Mouse (Mus musculus) fat pad, adult 2 months (tissue): ENCODE measurements around the gene Arhgap21.

Experiments
- DNase-seq: peaks from one replicate; pipeline ENCODE4 v3.0.0-alpha.2; 2011; ENCODE audit warnings: low read depth, low spot score; ENCODE audit errors: extremely low read depth

Gene Arhgap21

DNA sequence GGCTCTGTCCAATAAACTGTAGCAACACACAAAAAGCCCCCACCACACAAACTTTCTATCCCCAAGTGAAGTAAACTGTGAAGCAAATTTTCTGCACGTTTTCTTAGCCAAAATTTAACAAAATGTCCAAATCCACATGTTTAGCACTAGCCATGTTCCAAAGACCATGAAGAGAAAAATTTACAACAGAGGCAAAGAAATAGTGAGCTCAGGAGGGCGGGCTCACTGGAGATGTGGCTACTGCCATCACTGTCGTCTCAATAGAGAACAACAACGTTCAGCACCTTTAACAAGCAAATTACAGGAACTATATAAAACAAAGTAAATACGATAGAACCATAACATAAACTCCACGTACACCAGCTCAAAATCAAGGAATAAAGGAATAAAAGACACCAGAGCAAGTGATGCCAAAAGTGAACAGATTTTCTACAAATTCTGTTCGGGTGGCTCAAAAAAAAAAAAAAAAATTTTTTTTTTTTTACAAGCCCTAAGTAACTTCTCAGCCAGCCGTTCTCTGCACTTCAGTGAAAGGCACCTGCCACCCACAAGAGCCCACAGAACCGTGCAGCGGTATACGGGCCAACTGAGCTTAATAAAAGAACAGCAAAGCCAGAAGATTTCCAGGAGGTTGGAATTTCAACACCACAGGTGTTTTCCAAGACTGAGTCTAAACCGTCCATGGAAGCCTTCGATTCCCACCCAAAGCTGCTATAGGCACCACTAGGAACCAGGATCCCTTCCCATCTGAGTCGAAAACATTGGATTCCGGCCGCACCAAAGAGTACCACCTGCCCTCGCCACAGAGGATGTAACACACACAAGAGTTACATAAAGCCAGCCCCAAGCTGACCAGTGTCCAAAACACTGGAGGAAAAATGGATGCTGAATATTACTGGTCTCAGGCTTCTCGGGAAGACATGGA is 2.2 kb downstream of the Arhgap21 start:
- no peak for DNase-seq

DNA sequence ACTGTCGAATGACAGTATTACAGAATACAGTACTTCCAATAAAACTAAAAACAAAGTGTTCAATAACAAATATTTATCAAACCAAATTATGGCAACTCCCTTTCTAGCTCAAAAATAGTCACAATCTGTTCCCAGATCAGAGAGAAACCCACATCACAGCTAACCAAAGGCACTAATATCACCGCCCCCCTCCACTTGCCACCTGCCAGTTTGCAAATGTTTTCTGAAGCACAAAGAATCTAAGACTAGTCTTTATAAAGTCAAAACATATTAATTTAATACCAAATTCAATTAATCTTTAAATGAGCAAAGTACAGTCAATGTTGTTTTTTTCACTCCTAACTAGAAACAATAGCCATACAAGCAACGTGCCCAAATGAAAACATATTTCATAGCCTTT is 3.3 kb downstream of the Arhgap21 start:
- DNase-seq: no peak

DNA sequence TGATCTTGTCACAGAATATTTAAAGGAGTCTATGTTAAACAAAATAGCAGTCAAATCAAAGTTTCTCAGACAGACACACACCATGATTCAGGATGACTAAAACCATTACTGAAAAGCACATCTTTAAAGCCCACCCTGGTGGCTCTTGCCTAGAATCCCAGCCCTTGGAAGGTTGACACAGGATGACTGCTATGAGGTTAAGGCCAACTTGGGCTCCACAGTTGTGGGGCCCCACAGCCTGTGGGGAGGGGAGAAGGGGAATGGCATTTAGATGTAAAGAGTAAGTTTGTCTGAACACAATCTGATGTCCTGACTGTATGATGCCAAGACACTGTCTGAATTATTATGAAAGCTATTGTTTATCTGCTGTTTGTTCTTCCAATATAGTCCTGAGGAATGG is 4.2 kb downstream of the Arhgap21 start:
- no peak for DNase-seq

DNA sequence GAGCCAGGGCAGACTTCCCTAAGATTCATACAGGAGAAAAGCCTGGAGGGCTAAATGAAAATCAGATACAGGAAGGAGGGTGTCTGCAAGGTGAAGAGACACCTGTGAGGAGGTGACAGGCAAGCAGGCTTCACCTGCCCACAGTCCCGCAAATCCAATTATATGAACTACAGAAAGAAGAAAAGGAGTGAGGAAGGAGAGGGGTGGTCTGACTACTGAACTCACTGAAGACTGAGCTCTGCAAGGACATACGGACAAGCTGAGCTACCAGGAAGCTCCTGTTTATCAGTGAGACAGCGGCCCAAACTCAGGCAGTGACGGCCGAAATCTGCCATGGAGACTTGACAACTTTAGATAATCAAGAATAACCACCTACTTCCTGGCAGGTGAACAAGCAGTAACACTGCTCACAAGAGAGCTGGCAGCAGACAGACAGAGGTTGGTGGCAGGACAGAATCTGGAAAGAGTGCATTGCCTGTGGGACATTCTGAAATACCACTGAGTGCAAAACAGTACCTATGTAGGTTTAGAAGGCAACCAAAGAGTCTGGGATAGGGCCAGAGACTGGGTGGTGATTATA is 5.4 kb downstream of the Arhgap21 start:
- DNase-seq: peak; percentile 40

DNA sequence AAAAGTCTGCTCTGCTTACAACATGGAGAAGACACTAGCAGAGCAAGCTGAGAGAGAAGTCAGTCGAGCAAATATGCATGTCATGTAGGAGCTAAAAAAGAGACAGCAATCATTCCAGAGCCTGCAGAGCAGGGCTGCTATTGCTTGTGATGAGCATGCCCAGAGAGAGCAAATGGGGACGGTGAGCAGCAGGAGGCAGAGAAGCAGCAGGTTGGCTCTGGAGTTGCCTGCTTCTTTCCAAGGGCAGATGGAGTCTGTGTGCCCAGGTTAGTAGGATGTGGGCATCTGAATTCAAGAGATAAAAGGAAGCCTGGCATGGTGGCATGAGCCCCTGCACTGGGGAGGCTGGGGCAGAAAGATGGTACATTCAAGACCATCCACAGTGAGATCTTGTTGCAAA is 6.4 kb downstream of the Arhgap21 start:
- DNase-seq: no peak

DNA sequence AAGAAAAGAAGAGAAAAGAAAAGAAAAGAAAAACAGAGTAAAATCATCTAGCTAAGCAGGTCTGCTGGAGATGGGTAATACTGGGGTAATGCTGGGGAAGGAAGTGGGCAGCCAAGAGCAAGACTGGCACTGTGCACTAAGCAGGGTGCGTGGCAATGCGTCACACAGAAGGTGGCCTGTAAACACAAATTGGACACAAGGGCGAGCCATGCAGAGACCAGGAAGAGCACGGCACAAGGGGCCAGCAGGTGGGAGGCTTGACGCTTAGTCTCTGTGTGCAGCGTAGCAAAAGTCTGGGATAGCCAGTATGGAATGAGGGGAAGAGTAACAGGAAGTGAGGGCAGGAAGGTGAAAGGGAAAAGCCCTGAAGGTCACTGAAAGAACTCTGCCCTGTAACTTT is 6.9 kb downstream of the Arhgap21 start:
- no peak for DNase-seq

DNA sequence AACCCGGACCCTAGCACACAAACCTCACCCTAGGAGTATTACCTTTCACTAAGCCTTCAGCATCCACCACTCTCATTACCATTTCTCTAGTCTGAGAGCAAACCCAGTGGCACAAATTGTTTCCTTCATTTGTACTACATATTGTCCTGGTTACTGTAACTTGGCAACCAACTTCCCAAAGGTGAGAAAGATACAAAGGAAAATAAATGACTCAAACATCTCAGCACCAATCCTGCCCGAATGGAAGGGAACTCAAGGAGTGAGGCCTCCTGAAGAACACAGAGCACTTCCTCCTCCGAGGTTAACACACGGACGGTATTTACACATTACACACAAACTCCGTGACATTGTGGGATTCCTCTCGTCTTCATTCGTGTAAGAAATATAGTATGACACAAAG is 7.4 kb downstream of the Arhgap21 start:
- no peak for DNase-seq

DNA sequence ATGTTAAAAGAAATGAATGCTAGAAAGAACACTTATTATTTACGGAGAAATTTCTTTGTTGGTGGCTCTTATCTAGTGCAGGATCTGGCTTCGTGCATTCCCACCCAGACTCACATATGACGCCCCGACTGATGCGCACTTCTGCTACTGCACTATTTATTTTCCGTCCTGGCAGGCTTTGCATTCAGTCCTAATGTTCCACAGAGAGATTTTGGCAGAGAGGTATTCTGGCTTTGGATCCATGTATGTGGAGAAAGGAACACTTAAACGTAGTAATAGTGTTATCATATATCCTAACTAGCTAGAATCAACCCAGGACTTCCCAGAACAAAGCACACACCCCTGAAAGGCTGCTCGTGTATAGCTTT is 8.0 kb downstream of the Arhgap21 start:
- DNase-seq: no peak

DNA sequence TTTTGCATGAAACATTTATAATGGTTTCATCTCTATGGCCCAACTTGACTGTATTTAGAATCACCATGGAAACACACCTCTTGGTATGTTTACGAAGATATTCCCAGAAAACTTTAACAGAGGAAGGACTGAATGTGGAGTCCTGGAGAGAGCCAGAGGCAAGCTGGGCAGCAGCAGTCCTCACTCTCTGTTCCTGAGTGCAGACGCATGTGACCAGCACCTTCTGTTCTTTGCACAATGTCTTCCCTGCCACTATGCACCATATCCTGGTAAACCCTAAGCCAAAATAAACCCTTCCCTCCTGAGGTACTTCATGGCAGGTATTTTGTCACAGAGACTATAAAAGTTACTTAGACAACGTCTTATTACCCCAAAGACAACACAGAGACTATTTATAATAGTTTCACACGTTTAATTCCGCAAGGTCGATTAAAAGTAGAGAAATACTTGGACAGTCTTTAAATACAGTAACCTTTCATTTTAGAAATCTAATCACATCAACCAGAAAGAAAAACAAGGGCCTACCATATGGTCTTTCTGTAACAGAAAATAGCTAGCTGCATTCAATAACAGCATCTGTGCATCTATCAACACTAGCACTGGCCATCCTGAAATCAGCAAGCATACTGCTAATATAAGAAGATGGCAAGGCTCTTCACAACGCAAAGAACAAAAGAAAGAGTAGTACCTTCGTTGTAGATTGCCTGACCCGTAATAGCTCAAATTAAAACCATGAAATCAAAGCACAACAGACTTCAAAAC is 8.6 kb downstream of the Arhgap21 start:
- DNase-seq: no peak

DNA sequence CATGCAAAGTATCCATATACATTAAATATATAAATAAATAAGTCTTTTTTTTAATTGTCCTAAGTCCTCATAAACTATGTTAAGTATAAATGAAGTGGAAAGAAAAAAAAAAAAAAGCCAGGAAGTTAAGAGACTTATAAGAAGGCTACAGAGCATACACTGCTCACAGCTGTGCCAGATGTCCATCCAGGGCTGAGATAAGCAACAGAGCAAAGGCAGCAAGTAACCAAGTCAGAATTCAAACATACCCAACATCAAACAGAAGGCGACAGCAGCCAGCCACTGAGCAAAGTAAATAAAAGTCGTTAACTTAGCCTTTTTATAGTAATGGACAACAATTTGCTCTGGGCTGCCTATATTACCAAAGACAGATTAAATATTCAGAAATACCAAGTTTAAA is 9.6 kb downstream of the Arhgap21 start:
- no peak for DNase-seq

DNA sequence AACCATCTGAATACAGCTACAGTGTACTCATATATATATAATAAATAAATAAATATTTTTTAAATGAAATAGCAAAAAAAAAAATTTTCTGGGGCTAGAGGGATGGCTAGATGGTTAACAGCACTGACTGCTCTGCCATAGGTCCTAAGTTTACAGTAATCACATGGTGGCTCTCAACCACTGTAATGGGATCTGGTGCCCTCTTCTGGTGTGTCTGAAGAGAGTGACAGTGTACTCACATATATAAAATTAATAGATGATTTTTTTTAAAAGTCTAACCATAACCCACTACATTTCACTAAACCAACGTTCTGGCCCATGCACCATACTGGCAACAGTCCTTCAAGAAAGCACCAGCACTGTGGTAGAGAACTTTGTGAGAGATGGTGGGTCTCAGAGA is 10.7 kb downstream of the Arhgap21 start:
- DNase-seq: no peak

DNA sequence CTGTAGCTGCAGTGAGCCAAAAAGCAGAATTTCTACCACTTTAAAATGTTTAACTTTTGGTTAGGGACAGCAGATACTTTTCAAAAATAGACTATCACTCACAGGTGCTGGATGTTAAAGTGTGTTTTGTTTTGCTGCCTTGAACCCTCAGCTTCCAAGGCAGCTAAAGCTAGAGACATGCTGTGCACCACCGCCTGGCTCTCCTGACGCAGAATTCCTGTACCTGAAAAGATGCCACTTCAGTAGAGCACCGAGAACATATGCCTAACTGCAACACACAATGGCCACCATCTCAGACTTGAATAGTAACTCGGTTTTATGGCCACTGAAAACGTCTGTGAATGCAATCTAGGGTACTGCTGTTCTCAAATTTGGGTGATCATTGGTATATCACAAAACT is 12.0 kb downstream of the Arhgap21 start:
- no peak for DNase-seq

DNA sequence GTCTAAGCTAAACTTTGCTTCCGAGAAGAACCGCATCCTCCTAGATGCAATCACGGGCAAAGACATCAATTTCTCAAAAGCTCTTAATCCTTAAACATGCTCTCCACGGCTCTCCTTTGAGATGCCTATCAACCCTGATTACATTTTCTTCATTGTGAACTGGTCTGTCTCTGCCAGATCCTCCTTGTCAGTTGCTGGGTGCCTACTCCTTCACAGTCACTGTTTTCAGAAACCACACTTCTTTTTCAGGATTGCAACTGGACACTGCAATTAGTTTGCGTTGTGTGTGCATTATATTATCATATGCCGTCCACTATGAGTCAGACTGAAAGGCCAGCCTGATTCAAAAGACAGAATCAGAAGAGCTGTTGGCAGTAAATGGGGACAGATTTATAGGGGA is 12.7 kb downstream of the Arhgap21 start:
- DNase-seq: no peak

DNA sequence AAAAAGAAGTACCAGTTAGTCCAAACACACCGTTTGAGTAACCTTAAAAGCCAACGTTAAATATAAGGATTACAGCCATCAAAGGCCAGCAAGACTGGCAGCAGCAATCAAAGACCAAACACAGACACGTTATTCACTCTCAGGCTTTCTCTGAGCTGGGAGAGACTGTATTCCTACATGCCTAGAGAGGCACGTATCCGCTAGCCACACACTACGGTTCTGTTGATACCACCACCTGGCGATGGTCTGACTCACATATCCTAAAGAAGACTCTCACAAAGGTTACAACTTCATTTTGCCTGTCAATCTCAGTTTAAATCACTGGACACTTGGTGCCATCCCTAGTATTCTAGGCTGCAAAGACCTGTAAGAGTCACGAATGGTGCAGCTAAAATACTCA is 13.3 kb downstream of the Arhgap21 start:
- DNase-seq: no peak

DNA sequence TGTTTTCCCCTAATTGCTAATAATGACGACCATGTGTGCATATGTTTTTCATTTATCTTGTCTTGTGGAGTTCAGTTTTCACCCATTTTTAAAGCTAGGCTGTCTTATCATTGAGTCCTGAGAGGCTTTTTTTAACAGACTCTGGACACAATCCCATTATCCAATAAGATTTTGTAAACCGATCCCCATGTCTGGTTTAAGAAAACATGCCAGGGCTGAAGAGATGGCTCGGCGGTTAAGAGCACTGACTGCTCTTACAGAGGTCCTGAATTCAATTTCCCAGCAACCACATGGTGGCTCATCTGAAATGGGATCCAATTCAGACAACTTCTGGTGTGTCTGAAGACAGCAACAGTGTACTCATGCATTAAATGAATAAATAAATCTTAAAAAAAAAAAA is 16.0 kb downstream of the Arhgap21 start:
- DNase-seq: no peak

DNA sequence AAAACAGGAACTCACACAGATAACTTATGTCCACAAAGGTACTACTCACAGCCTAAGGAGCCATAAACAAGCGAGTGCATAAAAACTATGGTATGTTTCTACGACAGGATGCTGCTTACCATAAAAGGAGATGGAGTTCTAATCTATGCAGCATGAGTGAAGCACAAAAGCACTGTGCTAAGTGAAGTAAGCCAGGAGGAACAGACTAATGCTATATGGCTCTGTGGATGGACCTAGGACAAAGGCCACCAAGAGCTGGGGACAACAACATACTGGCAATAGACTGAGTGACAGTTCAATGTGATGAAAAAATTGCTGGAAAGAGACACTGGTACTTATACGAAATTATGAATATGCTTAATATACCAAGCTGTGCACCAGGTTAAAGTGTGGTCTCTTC is 19.5 kb downstream of the Arhgap21 start:
- no peak for DNase-seq

DNA sequence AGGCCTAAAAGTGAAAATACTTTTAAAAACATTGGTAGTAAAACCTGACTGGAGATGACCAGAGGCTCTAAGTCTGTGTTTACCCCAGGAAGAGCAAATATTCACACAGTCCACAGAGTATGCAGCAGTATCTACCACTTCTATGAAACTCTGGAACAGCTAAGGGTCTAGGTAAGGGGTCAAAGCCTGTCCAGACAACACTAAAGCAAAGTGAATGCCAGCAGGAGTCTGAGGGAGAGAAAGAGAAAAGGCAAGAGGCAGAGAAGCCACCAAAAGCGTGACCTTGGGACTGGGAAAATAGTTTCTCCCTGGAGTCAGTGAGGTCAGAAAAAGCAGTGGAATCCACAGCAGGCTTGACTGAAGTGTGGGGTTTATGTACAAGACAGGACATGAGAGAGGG is 21.6 kb downstream of the Arhgap21 start:
- DNase-seq: no peak

DNA sequence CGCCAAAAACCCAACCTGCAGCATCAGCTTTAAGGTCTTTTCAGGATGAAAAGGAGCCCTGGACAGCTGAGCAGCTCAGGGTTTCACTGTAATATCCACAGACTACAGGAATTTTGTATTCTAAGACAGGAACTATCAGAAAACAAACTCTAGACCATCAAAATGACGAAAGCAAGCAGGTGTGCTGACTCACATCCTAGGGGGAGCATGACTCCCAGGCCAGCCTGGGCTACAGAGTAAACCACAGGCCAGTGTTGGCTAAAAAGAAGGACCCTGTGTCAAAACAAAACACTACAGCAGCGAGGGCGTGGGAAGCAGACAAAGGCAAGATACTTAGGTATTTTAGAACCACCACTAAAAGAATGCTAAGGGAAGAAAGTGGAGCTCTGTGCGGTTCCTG is 23.1 kb downstream of the Arhgap21 start:
- DNase-seq: no peak

DNA sequence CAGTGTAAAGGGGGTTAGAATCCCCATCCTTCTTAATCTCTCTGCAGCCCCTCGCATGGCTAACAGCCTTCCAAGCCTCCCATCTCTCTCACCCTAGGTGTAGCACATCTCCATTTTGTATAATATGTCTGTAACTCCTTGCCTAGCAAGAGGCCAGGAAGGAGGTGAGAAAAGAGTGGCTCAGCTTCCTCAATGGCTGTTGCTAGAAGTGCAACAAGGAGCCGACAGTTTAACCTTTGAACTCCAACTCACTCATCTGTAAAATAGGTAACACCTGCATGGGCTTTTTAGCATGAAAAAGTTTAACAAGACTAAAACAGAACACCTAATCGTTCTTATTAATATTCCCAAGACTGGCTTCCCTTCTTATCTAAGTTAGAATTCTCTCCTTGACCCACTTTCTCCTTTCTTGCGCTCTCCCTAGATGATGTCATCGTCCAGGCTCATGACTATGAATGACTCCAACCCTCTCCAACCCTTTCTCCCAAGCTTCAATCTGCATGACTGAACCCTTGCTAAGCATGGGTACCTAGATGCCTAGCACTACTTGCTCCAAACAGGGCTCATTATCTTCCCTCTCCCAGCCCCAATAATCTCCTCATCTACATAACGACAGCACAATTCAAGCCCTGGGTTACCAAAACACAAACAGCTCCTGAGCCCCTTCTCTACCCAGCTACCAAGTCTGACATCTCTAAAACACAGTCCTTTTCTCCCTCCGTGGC is 24.8 kb downstream of the Arhgap21 start:
- no peak for DNase-seq

DNA sequence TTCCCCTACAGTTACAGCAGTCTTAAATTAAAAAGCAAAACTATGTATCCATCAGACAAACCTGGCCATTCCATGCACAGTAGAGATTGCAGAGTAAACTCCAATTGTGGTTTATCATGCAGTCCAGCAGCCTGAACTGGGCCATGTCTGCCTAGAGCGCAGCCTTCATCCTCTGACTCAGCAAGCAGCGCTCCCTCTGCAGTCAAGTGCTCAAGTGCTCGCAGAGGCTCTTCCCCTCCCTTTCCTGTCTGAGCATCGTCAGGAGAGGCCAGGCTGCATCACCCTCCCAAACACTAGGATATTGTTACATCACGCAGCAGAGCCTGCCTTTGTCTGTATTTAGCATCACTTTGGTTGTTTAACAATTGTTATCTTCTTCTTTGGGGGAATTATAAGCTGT is 25.5 kb downstream of the Arhgap21 start:
- DNase-seq: no peak

DNA sequence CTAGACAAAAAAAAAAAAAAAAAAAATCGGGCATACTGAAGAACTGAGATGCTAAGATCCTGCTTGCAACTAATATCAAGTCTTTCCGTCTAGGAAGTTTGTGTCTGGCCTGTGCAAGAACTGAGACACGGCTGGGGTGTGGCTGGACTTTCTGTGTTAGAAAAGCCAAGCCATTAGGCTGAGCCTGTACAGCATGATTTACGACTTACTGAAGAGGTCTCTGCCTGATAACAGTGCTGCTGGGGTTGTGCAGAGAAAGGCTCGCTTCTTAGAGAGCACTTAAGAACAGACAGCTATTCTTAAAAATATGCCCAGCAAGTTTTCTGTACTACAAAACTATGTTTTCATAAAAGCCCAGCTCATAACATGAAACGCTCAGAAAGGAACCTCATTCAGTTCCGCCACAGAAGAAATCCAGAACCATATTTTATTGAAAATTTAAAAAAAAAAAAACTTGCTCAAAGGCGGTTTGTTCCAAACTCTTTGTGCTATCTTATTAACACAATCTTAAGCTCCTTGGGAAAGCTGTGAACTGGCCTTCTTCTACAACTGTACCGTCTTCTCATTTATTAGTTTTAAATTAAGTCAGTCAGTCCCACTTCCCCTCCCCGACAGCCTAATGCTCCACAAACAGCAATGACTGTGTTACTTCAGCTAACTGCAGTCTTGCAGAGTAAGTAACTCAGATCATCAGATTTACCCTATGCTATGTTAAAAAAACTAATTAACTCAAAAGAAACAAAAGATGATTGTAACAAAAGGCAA is 26.1 kb downstream of the Arhgap21 start:
- no peak for DNase-seq
